Comparison of ENCODE assay signal across 20 mouse cellular contexts in the genomic region with DNA sequence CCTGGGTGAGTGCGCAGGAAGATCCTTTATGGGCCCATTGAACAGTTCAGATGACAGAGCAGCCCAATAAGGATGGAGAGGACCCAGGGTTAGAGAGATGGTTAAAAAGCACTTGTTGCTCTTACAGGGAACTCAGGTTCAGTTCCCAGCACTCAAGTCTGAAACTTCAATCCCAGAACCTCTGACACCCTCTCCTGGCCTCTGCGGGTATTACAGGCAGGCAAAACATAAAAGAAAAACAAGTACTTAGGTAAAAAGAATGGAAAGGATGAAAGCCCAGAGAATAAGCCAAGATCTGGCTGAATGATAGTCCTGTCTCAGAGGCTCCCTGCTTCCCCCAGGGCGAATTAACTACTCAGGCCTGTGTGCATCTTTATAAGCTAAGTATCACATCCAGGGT. TPM values are rescaled to one million over a fixed set of nuclear protein-coding genes. Genes with fewer than 3 reads are reported as not detected.
DNase-seq lines count a peak whose midpoint lies in the region; ATAC-seq and TF ChIP-seq lines count a peak whose summit lies in the region.
"Had no signal": no experiment of that assay in that cellular context is flagged by ENCODE, and none has a peak within 500 bp of the region (broad histone marks: within the 10 kb centered on the region; RNA-seq: fewer than 3 reads in every experiment).

No protein-coding gene starts in this region.

- H3K36me3 ChIP-seq in liver, adult 2 months (ENCODE audit: control insufficient read depth, insufficient read depth, low read length), result no peaks in the 10 kb centered on the region
- H3K36me3 ChIP-seq in liver, embryonic 11.5 days (ENCODE audit: control insufficient read depth, insufficient read depth, low read length), result no peaks in the 10 kb centered on the region
- H3K36me3 ChIP-seq: heart, embryonic 15.5 days; lung, embryonic 15.5 days; neural tube, embryonic 15.5 days; stomach, embryonic 15.5 days had no signal

- no peak overlapping the region for H3K4me3 ChIP-seq in liver, adult 2 months (ENCODE audit: insufficient read depth, low read depth, low read length)
- H3K4me3 ChIP-seq in liver, embryonic 11.5 days (ENCODE audit: low read depth, low read length), result no peak overlapping the region
- H3K4me3 ChIP-seq: forebrain, embryonic 13.5 days; heart, embryonic 15.5 days; lung, embryonic 15.5 days; neural tube, embryonic 15.5 days; stomach, embryonic 15.5 days had no signal

- no peaks in the 10 kb centered on the region for H3K9me3 ChIP-seq in liver, embryonic 11.5 days (ENCODE audit: control insufficient read depth, low read length)
- H3K9me3 ChIP-seq: forebrain, embryonic 13.5 days; heart, embryonic 15.5 days; lung, embryonic 15.5 days; neural tube, embryonic 15.5 days; stomach, embryonic 15.5 days had no signal

- no peak overlapping the region for H3K9ac ChIP-seq in liver, adult 2 months (ENCODE audit: low read depth, low read length)
- H3K9ac ChIP-seq in liver, embryonic 11.5 days (ENCODE audit: low read depth, low read length), result no peak overlapping the region
- H3K9ac ChIP-seq: forebrain, embryonic 13.5 days; lung, embryonic 15.5 days; neural tube, embryonic 15.5 days; stomach, embryonic 15.5 days had no signal

- no peak overlapping the region for H3K4me2 ChIP-seq in liver, embryonic 11.5 days
- H3K4me2 ChIP-seq: forebrain, embryonic 13.5 days; heart, embryonic 15.5 days; lung, embryonic 15.5 days; neural tube, embryonic 15.5 days; stomach, embryonic 15.5 days had no signal

- ATAC-seq in liver, embryonic 11.5 days (replicated peaks; ENCODE audit: low FRiP score), result no peak
- ATAC-seq: forebrain, embryonic 13.5 days; Patski had no signal

- no peak for DNase-seq in liver, adult 2 months (ENCODE audit: extremely low read depth, low read depth, low spot score)
- DNase-seq in liver, embryonic 11.5 days (ENCODE audit: low spot score), result no peak
- DNase-seq in 416B (ENCODE audit: low read depth) (peak; percentile 52), ZHBTc4 (ENCODE audit: low read depth, low spot score) (peak; percentile 84)
- DNase-seq in CD4-positive helper T cell, adult 2 months (ENCODE audit: low read depth, low spot score), result peak; percentile 31
- no peak for DNase-seq in right cerebral cortex, postnatal 25 days
- no peak for DNase-seq in cerebellum, adult 8-10 months
- no peak for DNase-seq in heart, adult 11 months
- DNase-seq: adrenal gland, adult 8-10 months; cerebellum, adult 9-10 months; kidney, adult 11 months; thymus, postnatal 36 days had no signal

- H3K4me1 ChIP-seq in liver, adult 2 months (ENCODE audit: control insufficient read depth, insufficient read depth, low read length), result peaks cover 22% of the 10 kb centered on the region
- H3K4me1 ChIP-seq in liver, embryonic 11.5 days (replicated peaks; ENCODE audit: control insufficient read depth, insufficient read depth, low read length), result peaks cover 13% of the 10 kb centered on the region

- H3K27ac ChIP-seq in liver, adult 2 months (replicated peaks; ENCODE audit: insufficient read depth, low read depth, low read length), result no peak overlapping the region
- H3K27ac ChIP-seq in liver, embryonic 11.5 days (ENCODE audit: low read depth, low read length), result no peak overlapping the region
- H3K27ac ChIP-seq: forebrain, embryonic 13.5 days; neural tube, embryonic 15.5 days; stomach, embryonic 15.5 days had no signal

- TF ChIP-seq CTCF in liver, adult 2 months (IDR thresholded peaks at IDR 0.05; ENCODE audit: low read depth, low read length), result peak; percentile 5; the same call in 1 of the 2 replicates

- peaks cover 36% of the 10 kb centered on the region for H3K79me2 ChIP-seq in liver, adult 2 months (ENCODE audit: control insufficient read depth, insufficient read depth, low read length)

- no peaks in the 10 kb centered on the region for H3K27me3 ChIP-seq in liver, adult 2 months (ENCODE audit: control insufficient read depth, insufficient read depth, low read length)
- no peaks in the 10 kb centered on the region for H3K27me3 ChIP-seq in liver, embryonic 11.5 days (replicated peaks; ENCODE audit: control insufficient read depth, insufficient read depth, low read length)
- H3K27me3 ChIP-seq: forebrain, embryonic 13.5 days; heart, embryonic 15.5 days; lung, embryonic 15.5 days; neural tube, embryonic 15.5 days; Patski; stomach, embryonic 15.5 days had no signal

- 86% methylated on average over 3 of the region's 3 CpGs for WGBS in liver, adult 2 months
- 84% methylated on average over 3 of the region's 3 CpGs for WGBS in liver, embryonic 11.5 days

- no peak for TF ChIP-seq POLR2A in liver, adult 2 months (IDR thresholded peaks at IDR 0.05; ENCODE audit: extremely low read depth, insufficient read depth, low read length)

RNA-seq across cellular contexts. Expression of a gene that starts 5.3 kb away (rescaled TPM):
- 4.1 and 5.5 TPM in 2 replicates for total RNA-seq in liver, adult 2 months (2014; rRNA removed)
- polyA plus RNA-seq in liver, adult 2 months (2012; rRNA removed), result 10.8 and 11.0 TPM in 2 replicates
- 0.95 and 1.7 TPM in 2 replicates for polyA plus RNA-seq in liver, embryonic 11.5 days (2014; fragmentation: Nextera tagmentation; extraction: Ambion mirVana)

RNA-seq across cellular contexts. Expression of a gene that starts 27.2 kb away (rescaled TPM):
- 5.8 and 6.8 TPM in 2 replicates for total RNA-seq in liver, adult 2 months (2014; rRNA removed)
- 6.2 and 6.3 TPM in 2 replicates for polyA plus RNA-seq in liver, adult 2 months (2012; rRNA removed)
- polyA plus RNA-seq in liver, embryonic 11.5 days (2014; fragmentation: Nextera tagmentation; extraction: Ambion mirVana), result 12.9 and 13.1 TPM in 2 replicates

RNA-seq across cellular contexts. Expression of a gene that starts 36.0 kb away (rescaled TPM):
- total RNA-seq in liver, adult 2 months (2014; rRNA removed), result 281 and 313 TPM in 2 replicates
- 299 and 334 TPM in 2 replicates for polyA plus RNA-seq in liver, adult 2 months (2012; rRNA removed)
- 558 and 561 TPM in 2 replicates for polyA plus RNA-seq in liver, embryonic 11.5 days (2014; fragmentation: Nextera tagmentation; extraction: Ambion mirVana)

RNA-seq across cellular contexts. Expression of a gene that starts 36.6 kb away (rescaled TPM):
- not detected in 2 replicates for total RNA-seq in liver, adult 2 months (2014; rRNA removed)
- not detected in 2 replicates for polyA plus RNA-seq in liver, adult 2 months (2012; rRNA removed)
- polyA plus RNA-seq in liver, embryonic 11.5 days (2014; fragmentation: Nextera tagmentation; extraction: Ambion mirVana), result 0.64 TPM in 1 of 2 replicates, not detected in the other
- total RNA-seq: granulocyte monocyte progenitor cell, adult 5-6 weeks had no signal
- polyA plus RNA-seq: limb, embryonic 11.5 days had no signal

RNA-seq across cellular contexts. Expression of a gene that starts 38.9 kb away (rescaled TPM):
- total RNA-seq in liver, adult 2 months (2014; rRNA removed), result 0.34 and 0.37 TPM in 2 replicates
- polyA plus RNA-seq in liver, adult 2 months (2012; rRNA removed), result 5.6 and 12.0 TPM in 2 replicates
- 10.3 and 13.2 TPM in 2 replicates for polyA plus RNA-seq in liver, embryonic 11.5 days (2014; fragmentation: Nextera tagmentation; extraction: Ambion mirVana)

Comparison
In these comparisons a context has a peak if more than half of its experiments do, and no peak if none do; other contexts are left out.
1. DNase-seq: peak in 416B (single experiment), CD4-positive helper T cell, adult 2 months (single experiment) and ZHBTc4 (single experiment); none in liver, adult 2 months (single experiment), liver, embryonic 11.5 days (single experiment), right cerebral cortex, postnatal 25 days (single experiment), cerebellum, adult 8-10 months (single experiment) and heart, adult 11 months (single experiment).